Mouse (Mus musculus) erythroblast, embryonic 14.5 days (primary cell): ENCODE data around the gene Coa3. TPM values are rescaled to one million over a fixed set of nuclear protein-coding genes. Genes with fewer than 3 reads are reported as not detected.

Source experiments
- H3K27me3 ChIP-seq: 2 replicates; pipeline ENCODE4 v1.6.1; 2012; ENCODE audit warnings: inconsistent platforms; ENCODE audit not compliant: control insufficient read depth
- H3K36me3 ChIP-seq: 2 replicates; pipeline ENCODE4 v1.6.1; 2012; ENCODE audit warnings: mild to moderate bottlenecking, inconsistent platforms; ENCODE audit not compliant: control insufficient read depth
- H3K4me1 ChIP-seq: 2 replicates; pipeline ENCODE4 v1.6.1; 2012; ENCODE audit warnings: inconsistent platforms; ENCODE audit not compliant: control insufficient read depth
- H3K4me3 ChIP-seq: replicated peaks from 2 replicates; pipeline ENCODE3; 2012; ENCODE audit warnings: moderate library complexity, mild to moderate bottlenecking, inconsistent platforms
- H3K9me3 ChIP-seq: 2 replicates; pipeline ENCODE4 v1.6.1; 2012; ENCODE audit warnings: low read length, inconsistent platforms, mixed read lengths; ENCODE audit not compliant: control insufficient read depth
- GATA1 ChIP-seq: IDR thresholded peaks from 2 replicates; pipeline ENCODE4 v1.6.1; 2012; ENCODE audit warnings: low read length, inconsistent platforms, mixed read lengths
- TAL1 ChIP-seq: IDR thresholded peaks from 3 replicates; pipeline ENCODE4 v1.6.1; 2012; ENCODE audit warnings: low read length, inconsistent platforms, mixed read lengths
- polyA plus RNA-seq: library from polyadenylated mRNA; stranded (reverse); fragments of >175 nt; gene quantifications from 2 replicates; pipeline ENCODE4 v1.2.3, GENCODE M21; 2012

Coa3 gene
- polyA plus RNA-seq, 1 experiment = 2.2 TPM

GRCm38 (mm10) chr11:101272446-101272845 lies 6.5 kb downstream of the Coa3 start:
- Histone ChIP-seq H3K9me3 (no peaks in the 10 kb centered on the region), H3K4me1 (peaks cover 32% of the 10 kb centered on the region), H3K27me3 (peaks cover 21% of the 10 kb centered on the region), H3K36me3 (peaks cover 53% of the 10 kb centered on the region), H3K4me3 (no peak overlapping the region)
- TF ChIP-seq GATA1 (no peak), TAL1 (no peak)

DNA sequence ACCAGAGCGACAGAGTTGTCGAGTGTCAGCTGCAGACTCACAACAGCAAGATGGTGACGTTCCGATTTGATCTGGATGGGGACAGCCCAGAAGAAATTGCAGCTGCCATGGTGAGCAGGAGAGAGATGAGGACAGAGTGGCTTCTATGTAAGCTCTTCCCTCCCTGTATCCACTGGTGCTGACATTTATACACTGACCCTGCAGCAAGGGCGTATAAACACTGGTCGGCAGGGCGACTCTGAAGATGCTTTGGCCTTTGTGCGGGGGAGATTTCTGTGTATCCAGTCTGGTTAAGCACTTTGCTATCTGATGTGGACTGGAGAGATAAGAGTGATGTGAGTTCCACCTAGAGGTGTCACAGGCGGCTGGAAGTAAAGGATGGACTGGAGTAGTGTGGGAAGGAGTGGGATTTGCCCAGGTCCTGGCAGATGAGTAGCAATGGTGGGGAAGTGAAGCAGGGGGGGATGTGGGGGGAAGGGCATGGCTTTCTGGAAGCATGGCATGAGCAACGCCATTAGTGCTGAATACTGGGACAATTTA lies 9.3 kb downstream of the Coa3 start:
- H3K4me3 ChIP-seq = no peak overlapping the region
- peaks cover 22% of the 10 kb centered on the region for H3K4me1 ChIP-seq
- H3K36me3 ChIP-seq = peaks cover 38% of the 10 kb centered on the region
- TF ChIP-seq TAL1 (no peak), GATA1 (no peak)
- H3K27me3 ChIP-seq = peaks cover 44% of the 10 kb centered on the region
- peaks cover 7% of the 10 kb centered on the region for H3K9me3 ChIP-seq

GRCm38 (mm10) chr11:101265906-101266305 lies 13.0 kb downstream of the Coa3 start:
- peaks cover 78% of the 10 kb centered on the region for H3K27me3 ChIP-seq
- TF ChIP-seq TAL1 (no peak), GATA1 (no peak)
- peaks cover 12% of the 10 kb centered on the region for H3K9me3 ChIP-seq
- H3K4me3 ChIP-seq = no peak overlapping the region
- H3K4me1 ChIP-seq = peaks cover 50% of the 10 kb centered on the region
- peaks cover 33% of the 10 kb centered on the region for H3K36me3 ChIP-seq

GRCm38 (mm10) chr11:101264954-101265471 lies 13.9 kb downstream of the Coa3 start:
- H3K9me3 ChIP-seq = peaks cover 12% of the 10 kb centered on the region
- H3K27me3 ChIP-seq = peaks cover 82% of the 10 kb centered on the region
- no peak overlapping the region for H3K4me3 ChIP-seq
- H3K36me3 ChIP-seq = peaks cover 33% of the 10 kb centered on the region
- TF ChIP-seq GATA1 (no peak), TAL1 (no peak)
- H3K4me1 ChIP-seq = peaks cover 58% of the 10 kb centered on the region

DNA sequence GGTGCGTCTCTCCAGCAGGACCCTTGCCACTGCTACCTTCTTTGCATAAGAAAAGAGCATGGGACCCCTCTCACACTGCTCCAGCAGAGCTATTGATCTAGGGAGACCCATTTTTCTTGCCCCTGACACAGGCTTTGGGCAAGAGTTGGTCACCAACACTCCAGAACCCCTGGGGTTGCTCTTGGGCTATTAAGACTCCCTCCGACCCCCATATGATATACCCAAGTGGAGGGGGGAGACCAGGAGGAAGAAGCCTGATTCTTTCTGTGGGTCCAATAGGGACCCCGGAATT lies 15.0 kb downstream of the Coa3 start:
- Histone ChIP-seq H3K4me1 (peaks cover 58% of the 10 kb centered on the region), H3K9me3 (peaks cover 12% of the 10 kb centered on the region), H3K36me3 (peaks cover 33% of the 10 kb centered on the region), H3K4me3 (no peak overlapping the region), H3K27me3 (peaks cover 75% of the 10 kb centered on the region)
- no peak for TF ChIP-seq TAL1
- no peak for TF ChIP-seq GATA1

DNA sequence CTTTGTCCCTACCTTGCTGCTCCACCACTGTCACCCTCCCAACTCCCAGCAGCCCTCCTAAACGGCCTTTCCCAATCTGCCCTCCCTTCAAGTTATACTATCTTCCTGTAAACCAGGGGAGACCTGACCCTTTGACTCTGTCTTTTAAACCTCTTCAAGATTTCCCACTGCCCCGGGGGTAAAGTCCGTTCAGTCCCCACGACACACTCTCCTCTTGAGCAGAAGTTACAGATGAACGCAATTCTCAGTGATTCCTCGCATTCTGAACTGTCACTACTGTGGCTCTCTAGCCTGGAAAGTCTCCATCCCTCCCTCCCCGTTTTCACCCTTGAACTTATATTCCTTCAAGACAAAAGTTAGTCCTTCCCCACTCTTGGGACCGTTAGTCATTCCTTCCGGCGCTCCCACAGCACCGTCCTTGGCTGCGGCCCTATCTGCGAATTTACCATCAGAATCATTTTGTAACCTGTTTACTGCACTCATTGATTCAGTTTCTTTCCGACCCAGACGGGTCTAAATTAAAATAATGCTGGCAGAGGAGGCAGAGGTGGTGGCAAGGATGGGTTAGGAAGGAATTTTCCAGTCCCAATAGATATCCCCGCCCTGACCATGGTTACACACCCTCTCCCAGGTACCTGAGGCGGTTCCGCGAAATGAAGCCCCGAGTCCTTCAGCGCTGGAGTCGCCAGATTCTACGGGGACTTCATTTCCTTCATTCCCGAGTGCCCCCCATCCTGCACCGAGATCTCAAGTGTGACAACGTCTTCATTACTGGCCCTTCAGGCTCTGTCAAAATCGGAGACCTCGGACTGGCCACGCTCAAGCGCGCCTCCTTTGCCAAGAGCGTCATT lies 15.6 kb downstream of the Coa3 start:
- Histone ChIP-seq H3K36me3 (peaks cover 34% of the 10 kb centered on the region), H3K27me3 (peaks cover 69% of the 10 kb centered on the region), H3K4me1 (peaks cover 64% of the 10 kb centered on the region), H3K9me3 (peaks cover 12% of the 10 kb centered on the region), H3K4me3 (no peak overlapping the region)
- TF ChIP-seq GATA1 (no peak), TAL1 (no peak)

- Histone ChIP-seq H3K9me3 (peaks cover 12% of the 10 kb centered on the region), H3K4me3 (peak overlapping the region; percentile 82), H3K27me3 (peaks cover 65% of the 10 kb centered on the region), H3K36me3 (peaks cover 40% of the 10 kb centered on the region), H3K4me1 (peaks cover 69% of the 10 kb centered on the region)
- TF ChIP-seq GATA1 = no peak
- no peak for TF ChIP-seq TAL1
These were observed 16.5 kb downstream of the Coa3 start for GRCm38 (mm10) chr11:101262272-101262967.

DNA sequence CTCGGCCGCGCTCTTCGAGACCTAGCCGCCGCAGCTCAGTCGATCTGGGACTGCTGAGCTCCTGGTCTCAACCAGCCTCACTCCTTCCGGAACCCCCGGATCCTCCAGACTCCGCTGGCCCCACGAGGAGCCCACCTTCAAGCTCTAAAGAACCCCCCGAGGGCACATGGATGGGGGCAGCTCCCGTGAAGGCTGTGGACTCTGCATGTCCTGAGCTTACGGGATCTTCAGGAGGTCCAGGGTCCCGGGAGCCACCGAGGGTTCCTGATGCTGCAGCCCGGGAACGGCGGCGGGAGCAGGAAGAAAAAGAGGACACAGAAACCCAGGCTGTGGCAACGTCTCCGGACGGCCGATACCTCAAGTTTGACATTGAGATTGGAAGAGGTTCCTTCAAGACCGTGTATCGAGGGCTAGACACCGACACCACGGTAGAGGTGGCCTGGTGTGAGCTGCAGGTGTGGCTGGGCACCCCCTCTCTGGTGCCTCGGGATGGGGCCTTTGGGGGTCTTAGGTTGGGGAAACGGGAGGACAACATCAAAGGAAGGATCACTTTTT lies 18.0 kb downstream of the Coa3 start:
- TF ChIP-seq TAL1 (no peak), GATA1 (no peak)
- H3K9me3 ChIP-seq = peaks cover 12% of the 10 kb centered on the region
- H3K27me3 ChIP-seq = peaks cover 54% of the 10 kb centered on the region
- H3K36me3 ChIP-seq = peaks cover 50% of the 10 kb centered on the region
- peak overlapping the region; percentile 82 for H3K4me3 ChIP-seq
- H3K4me1 ChIP-seq = peaks cover 79% of the 10 kb centered on the region
